Mouse (Mus musculus) cerebellum, adult 18-20 months (tissue): ENCODE measurements around the gene Col5a3.
"Not testable (repeated sequence)": the region's sequence is repeated elsewhere in the genome, so short reads cannot be mapped to it uniquely, and the experiment has no call there.

ENCODE experiments used
- DNase-seq, 2 experiments: peaks; one replicate each; pipeline ENCODE4 v3.0.0; 2021

The Col5a3 gene

GRCm38 (mm10) chr9:20814521-20815272, at the start of gene Col5a3:
TSS of gene Col5a3 (minus strand) at chr9:20815067.
- no peak for DNase-seq

GRCm38 (mm10) chr9:20862225-20862624, 47.4 kb upstream of the Col5a3 start:
- DNase-seq, result no peak

GRCm38 (mm10) chr9:20861821-20862220, 47.0 kb upstream of the Col5a3 start:
- DNase-seq, result peak in 1 of 2 experiments; percentile 13

GRCm38 (mm10) chr9:20859926-20860325, 45.1 kb upstream of the Col5a3 start:
- DNase-seq, result no peak

- no peak for DNase-seq
These were observed 42.3 kb upstream of the Col5a3 start for GRCm38 (mm10) chr9:20857131-20857530.

- DNase-seq, result no peak
These were observed 35.3 kb upstream of the Col5a3 start for GRCm38 (mm10) chr9:20850179-20850578.

- DNase-seq, result peak; percentile 10 to 17
These were observed 27.8 kb upstream of the Col5a3 start for GRCm38 (mm10) chr9:20842670-20843069.

GRCm38 (mm10) chr9:20842211-20842610, 27.3 kb upstream of the Col5a3 start:
- no peak for DNase-seq

GRCm38 (mm10) chr9:20838931-20839330, 24.1 kb upstream of the Col5a3 start:
- DNase-seq, result no peak

- DNase-seq, result no peak
These were observed 22.5 kb upstream of the Col5a3 start for GRCm38 (mm10) chr9:20837184-20837947.

GRCm38 (mm10) chr9:20835431-20835954, 20.6 kb upstream of the Col5a3 start:
- DNase-seq, result not testable (repeated sequence)

GRCm38 (mm10) chr9:20834881-20835280, 20.0 kb upstream of the Col5a3 start:
- no peak for DNase-seq

- DNase-seq, result peak; percentile 90 to 95
These were observed 16.2 kb upstream of the Col5a3 start for GRCm38 (mm10) chr9:20830901-20831643.

GRCm38 (mm10) chr9:20828127-20828526, 13.3 kb upstream of the Col5a3 start:
- no peak for DNase-seq

GRCm38 (mm10) chr9:20825781-20826180, 10.9 kb upstream of the Col5a3 start:
- no peak for DNase-seq

GRCm38 (mm10) chr9:20822821-20823220, 8.0 kb upstream of the Col5a3 start:
- DNase-seq, result no peak

GRCm38 (mm10) chr9:20820001-20820400, 5.1 kb upstream of the Col5a3 start:
- DNase-seq, result no peak

- no peak for DNase-seq
These were observed 3.4 kb upstream of the Col5a3 start, which contains the start of gene Rdh8 for GRCm38 (mm10) chr9:20818236-20818635. TSS of gene Rdh8 (plus strand) at chr9:20818503.

- DNase-seq, result no peak
These were observed 2.2 kb downstream of the Col5a3 start for GRCm38 (mm10) chr9:20812537-20813271.

- no peak for DNase-seq
These were observed 4.1 kb downstream of the Col5a3 start for GRCm38 (mm10) chr9:20810773-20811172.

- DNase-seq, result no peak
These were observed 4.6 kb downstream of the Col5a3 start for GRCm38 (mm10) chr9:20810271-20810670.

- DNase-seq, result no peak
These were observed 9.2 kb downstream of the Col5a3 start for GRCm38 (mm10) chr9:20805706-20806105.
